In the genomic region with DNA sequence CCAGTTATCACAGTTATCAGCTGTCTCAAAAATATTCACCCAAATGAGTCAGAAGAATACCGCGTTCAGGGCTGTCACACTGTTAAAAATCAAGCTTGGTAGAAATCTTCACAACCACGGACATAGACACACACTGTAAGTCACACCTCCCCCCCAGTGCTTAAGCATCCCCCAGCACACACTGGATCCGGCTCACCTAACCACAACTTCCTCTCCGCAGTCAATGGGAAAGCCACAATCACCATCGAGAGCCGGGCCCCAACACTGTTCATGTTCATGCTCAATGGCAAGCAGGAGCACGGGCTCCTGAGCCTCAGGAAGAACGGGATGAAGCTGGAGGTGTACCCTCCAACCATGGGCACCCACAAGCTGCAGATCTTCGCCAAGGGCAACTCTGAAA, we compare ENCODE assay signal across 17 mouse cellular contexts. TPM values are rescaled to one million over a fixed set of nuclear protein-coding genes. Genes with fewer than 3 reads are reported as not detected.
DNase-seq lines count a peak whose midpoint lies in the region; ATAC-seq lines count a peak whose summit lies in the region.
"Had no signal": no experiment of that assay in that cellular context is flagged by ENCODE, and none has a peak within 500 bp of the region (broad histone marks: within the 10 kb centered on the region; RNA-seq: fewer than 3 reads in every experiment).

No protein-coding gene starts in this region.

- intact Hi-C loops in left cerebral cortex, postnatal 4 days (cut with DNase I): loop anchor here (10.0 kb wide), 3 partner anchors 187 to 1227 kb away; partner anchors contain the start of gene Ephb1

- ATAC-seq in activated CD4-positive, CD25-positive, alpha-beta regulatory T cell, adult 4 months: peak; percentile 18
- ATAC-seq in megakaryocyte progenitor cell, adult 5-6 weeks (replicated peaks; ENCODE audit: poor library complexity): peak; percentile 57
- ATAC-seq: midbrain, embryonic 16.5 days had no signal

- peak; percentile 35 to 37 for DNase-seq in spleen, postnatal 36 days (ENCODE audit: low spot score in 2 of 2)
- no peak for DNase-seq in spleen, adult 12 weeks (ENCODE audit: low spot score)
- peak; percentile 26 to 27 for DNase-seq in thymus, postnatal 36 days
- no peak for DNase-seq in layer of hippocampus, adult 8-10 months (ENCODE audit: low spot score in 2 of 2)
- no peak for DNase-seq in left cerebral cortex, postnatal 4 days
- DNase-seq in frontal cortex, postnatal 25 days (ENCODE audit: low spot score in 2 of 2): no peak
- DNase-seq: adrenal gland, postnatal 25 days; cerebellum, adult 8-10 months; gastrocnemius, postnatal 14 days; heart, postnatal 14 days; kidney, adult 18-20 months; kidney, postnatal 10 days; lung, adult 18-20 months had no signal

RNA-seq across cellular contexts. Expression of gene Ky, which starts 36.1 kb away (rescaled TPM):
- polyA plus RNA-seq in activated CD4-positive, CD25-positive, alpha-beta regulatory T cell, adult 4 months (2017; shearing (Covaris generic)): under 1 TPM in 1 of 2 experiments, not detected in 1; 0.09 TPM
- 0.02 TPM in 1 of 2 replicates, not detected in the other for total RNA-seq in megakaryocyte progenitor cell, adult 5-6 weeks (2015)
- total RNA-seq in megakaryocyte progenitor cell, adult 5-6 weeks (2017): not detected in 2 replicates
- total RNA-seq in layer of hippocampus, adult 8-10 months (2022): 1 to 10 TPM; 1.8 to 3.4 (median 2.7) TPM
- total RNA-seq in left cerebral cortex, postnatal 4 days (2021): 1 to 10 TPM; 1.7 to 2.2 TPM
- polyA plus RNA-seq: macrophage had no signal

Comparison
In these comparisons a context has a peak if more than half of its experiments do, and no peak if none do; other contexts are left out.
1. DNase-seq: peak in spleen, postnatal 36 days (2 of 2) and thymus, postnatal 36 days (2 of 2); none in spleen, adult 12 weeks (single experiment), layer of hippocampus, adult 8-10 months (0 of 2), left cerebral cortex, postnatal 4 days (single experiment) and frontal cortex, postnatal 25 days (0 of 2).